In genomic region chr2:119112438-119113112, GRCm38 (mm10) we compare ENCODE assay signal across 8 mouse cellular contexts. TPM values are rescaled to one million over a fixed set of nuclear protein-coding genes. Genes with fewer than 3 reads are reported as not detected.
DNase-seq lines count a peak whose midpoint lies in the region; ATAC-seq and TF ChIP-seq lines count a peak whose summit lies in the region.

Gene Rad51, plus strand, starts transcription at chr2:119112793.

- TF ChIP-seq CTCF in kidney, adult 2 months (conservative IDR thresholded peaks at IDR 0.05; ENCODE audit: insufficient read depth, insufficient read length, low read depth, low read length) = no peak
- no peak for TF ChIP-seq CTCF in spleen, adult 2 months (IDR thresholded peaks at IDR 0.05; ENCODE audit: extremely low read depth, insufficient read depth, insufficient read length, insufficient replicate concordance)

- ATAC-seq in embryonic facial prominence, embryonic 13.5 days (ENCODE audit: insufficient number of reproducible peaks, insufficient read depth, low FRiP score, low TSS enrichment, low read depth) = peak; percentile 83
- peak; percentile 87 for ATAC-seq in limb, embryonic 12.5 days (ENCODE audit: insufficient number of reproducible peaks, insufficient read depth, low FRiP score, low TSS enrichment, low read depth)
- peak; percentile 96 for ATAC-seq in midbrain, embryonic 15.5 days (replicated peaks)

- H3K4me1 ChIP-seq in embryonic facial prominence, embryonic 13.5 days = peaks cover 12% of the 10 kb centered on the region
- no peaks in the 10 kb centered on the region for H3K4me1 ChIP-seq in kidney, adult 2 months (ENCODE audit: control insufficient read depth, insufficient read depth, low read length)
- peaks cover 15% of the 10 kb centered on the region for H3K4me1 ChIP-seq in limb, embryonic 12.5 days (replicated peaks)
- H3K4me1 ChIP-seq in midbrain, embryonic 15.5 days = peaks cover 13% of the 10 kb centered on the region
- peaks cover 5% of the 10 kb centered on the region; the same call in 1 of the 2 replicates for H3K4me1 ChIP-seq in spleen, adult 2 months (ENCODE audit: control insufficient read depth, insufficient read depth, insufficient read length)

- H3K36me3 ChIP-seq in embryonic facial prominence, embryonic 13.5 days = peaks cover 18% of the 10 kb centered on the region
- H3K36me3 ChIP-seq in kidney, adult 2 months (ENCODE audit: control insufficient read depth, insufficient read depth, low read length) = no peaks in the 10 kb centered on the region
- peaks cover 28% of the 10 kb centered on the region for H3K36me3 ChIP-seq in limb, embryonic 12.5 days
- no peaks in the 10 kb centered on the region for H3K36me3 ChIP-seq in midbrain, embryonic 15.5 days (replicated peaks)
- no peaks in the 10 kb centered on the region for H3K36me3 ChIP-seq in spleen, adult 2 months (ENCODE audit: control insufficient read depth, insufficient read depth, low read length)

- WGBS in embryonic facial prominence, embryonic 13.5 days = under 1% methylated on average over 51 of the region's 51 CpGs
- WGBS in kidney, adult 2 months = under 1% methylated on average over 51 of the region's 51 CpGs
- under 1% methylated on average over 50 of the region's 51 CpGs for WGBS in limb, embryonic 12.5 days
- under 1% methylated on average over 50 of the region's 51 CpGs for WGBS in midbrain, embryonic 15.5 days
- under 1% methylated on average over 51 of the region's 51 CpGs for WGBS in spleen, adult 2 months

- H3K9me3 ChIP-seq in embryonic facial prominence, embryonic 13.5 days = no peaks in the 10 kb centered on the region
- H3K9me3 ChIP-seq in limb, embryonic 12.5 days = no peaks in the 10 kb centered on the region
- H3K9me3 ChIP-seq in midbrain, embryonic 15.5 days = no peaks in the 10 kb centered on the region

- H3K4me2 ChIP-seq in embryonic facial prominence, embryonic 13.5 days = peak within 1 kb of the TSS; percentile 96
- H3K4me2 ChIP-seq in limb, embryonic 12.5 days = peak within 1 kb of the TSS; percentile 86
- H3K4me2 ChIP-seq in midbrain, embryonic 15.5 days = peak within 1 kb of the TSS; percentile 98

- H3K9ac ChIP-seq in embryonic facial prominence, embryonic 13.5 days = peak within 1 kb of the TSS; percentile 78
- peak within 1 kb of the TSS; percentile 65 for H3K9ac ChIP-seq in limb, embryonic 12.5 days (replicated peaks)
- H3K9ac ChIP-seq in midbrain, embryonic 15.5 days = peak within 1 kb of the TSS; percentile 58

- peak within 1 kb of the TSS; percentile 76 for H3K4me3 ChIP-seq in embryonic facial prominence, embryonic 13.5 days
- peak within 1 kb of the TSS; percentile 68 for H3K4me3 ChIP-seq in kidney, adult 2 months (ENCODE audit: insufficient read depth, low read depth, low read length)
- H3K4me3 ChIP-seq in limb, embryonic 12.5 days (replicated peaks) = peak within 1 kb of the TSS; percentile 72
- H3K4me3 ChIP-seq in midbrain, embryonic 15.5 days = peak within 1 kb of the TSS; percentile 81
- peak within 1 kb of the TSS; percentile 87 for H3K4me3 ChIP-seq in spleen, adult 2 months (ENCODE audit: extremely low read depth, insufficient read depth, insufficient read length)

- H3K27ac ChIP-seq in embryonic facial prominence, embryonic 13.5 days = peak within 1 kb of the TSS; percentile 87
- peak within 1 kb of the TSS; percentile 96 for H3K27ac ChIP-seq in kidney, adult 2 months (ENCODE audit: insufficient read depth, low read depth, low read length)
- H3K27ac ChIP-seq in limb, embryonic 12.5 days = peak within 1 kb of the TSS; percentile 89
- H3K27ac ChIP-seq in midbrain, embryonic 15.5 days = peak within 1 kb of the TSS; percentile 90
- H3K27ac ChIP-seq in spleen, adult 2 months (ENCODE audit: insufficient read depth, low read length) = peak within 1 kb of the TSS; percentile 96

- H3K27me3 ChIP-seq in embryonic facial prominence, embryonic 13.5 days = no peaks in the 10 kb centered on the region
- H3K27me3 ChIP-seq in kidney, adult 2 months (replicated peaks; ENCODE audit: control insufficient read depth, insufficient read depth, low read length) = no peaks in the 10 kb centered on the region
- H3K27me3 ChIP-seq in limb, embryonic 12.5 days = no peaks in the 10 kb centered on the region
- no peaks in the 10 kb centered on the region for H3K27me3 ChIP-seq in midbrain, embryonic 15.5 days (replicated peaks)
- no peaks in the 10 kb centered on the region for H3K27me3 ChIP-seq in spleen, adult 2 months (ENCODE audit: control insufficient read depth, insufficient read depth, low read length)

- peak; percentile 89 for DNase-seq in 3134 (ENCODE audit: extremely low read depth, insufficient read length, low spot score)
- DNase-seq in adrenal gland, postnatal 36 days = peak; percentile 84 to 90
- DNase-seq in heart, adult 18-20 months = peak; percentile 90 to 93
- peak; percentile 94 for DNase-seq in kidney, adult 2 months
- peak; percentile 72 to 77 for DNase-seq in spleen, adult 2 months (ENCODE audit: low read depth in 1 of 2, low spot score in 2 of 2)

- no peak for TF ChIP-seq POLR2A in kidney, adult 2 months (IDR thresholded peaks at IDR 0.05; ENCODE audit: low read depth, low read length)
- peak; percentile 56; the same call in 1 of the 2 replicates for TF ChIP-seq POLR2A in spleen, adult 2 months (IDR thresholded peaks at IDR 0.05; ENCODE audit: low read depth, low read length)

RNA-seq across cellular contexts. Expression of gene Rad51, which starts in this region (rescaled TPM):
- total RNA-seq in adrenal gland, postnatal 36 days (2021) = 1 to 10 TPM; 2.2 to 3.3 TPM
- polyA plus RNA-seq in embryonic facial prominence, embryonic 13.5 days (2015; fragmentation: Nextera tagmentation; extraction: Ambion mirVana) = 49.7 and 56.9 TPM in 2 replicates
- under 1 TPM; 0.60 to 0.64 TPM for total RNA-seq in heart, adult 18-20 months (2021)
- 0.99 and 1.2 TPM in 2 replicates for polyA plus RNA-seq in kidney, adult 2 months (2012; rRNA removed)
- polyA plus RNA-seq in limb, embryonic 12.5 days (2016; fragmentation: Nextera tagmentation; extraction: Ambion mirVana) = 63.9 and 64.0 TPM in 2 replicates
- 8.3 and 9.8 TPM in 2 replicates for polyA plus RNA-seq in midbrain, embryonic 15.5 days (2015; fragmentation: Nextera tagmentation; extraction: Ambion mirVana)
- polyA plus RNA-seq in spleen, adult 2 months (2012; rRNA removed) = 5.0 and 6.4 TPM in 2 replicates

Comparison
In these comparisons a context has a peak if more than half of its experiments do, and no peak if none do; other contexts are left out.
1. Peak in every context shown above with its lines: DNase-seq, ATAC-seq, H3K4me3 ChIP-seq and H3K27ac ChIP-seq.
2. Peak in DNase-seq in heart, adult 18-20 months; RNA of the gene not detected or under 1 TPM.